Mouse (Mus musculus): Measurements from ENCODE around the gene Tmtc2.

GRCm38 (mm10) chr10:105522431-105522830 lies 51.8 kb downstream of the Tmtc2 start:
- TF ChIP-seq CTCF (IDR thresholded peaks at IDR 0.05; ENCODE audit: insufficient read depth, low read depth, low read length): no peak
- no peak for TF ChIP-seq POLR2A (IDR thresholded peaks at IDR 0.05; ENCODE audit: insufficient read depth, low read depth, low read length)

All from olfactory bulb, adult 2 months (tissue).